Mouse (Mus musculus) hindbrain, embryonic 15.5 days (tissue): Measurements from ENCODE around the gene Nudt22. TPM values are rescaled to one million over a fixed set of nuclear protein-coding genes. Genes with fewer than 3 reads are reported as not detected.

ENCODE experiments used
- ATAC-seq: fragments of 200-750 bp; cut with Nextera tagmentation; 2 replicates; pipeline ENCODE4 v1.8.0; 2017; ENCODE audit warnings: low read depth, moderate number of reproducible peaks, moderate TSS enrichment; ENCODE audit not compliant: low FRiP score
- H3K27ac ChIP-seq: fragments of 300-500 bp; sonication (generic); replicated peaks from 2 replicates; pipeline ENCODE4 v1.5.1; 2015; ENCODE audit warnings: mild to moderate bottlenecking, inconsistent platforms
- H3K27me3 ChIP-seq: fragments of 300-500 bp; sonication (generic); 2 replicates; pipeline ENCODE4 v1.6.1; 2015; ENCODE audit warnings: control low read depth, inconsistent platforms
- H3K36me3 ChIP-seq: fragments of 300-500 bp; sonication (generic); 2 replicates; pipeline ENCODE4 v1.6.1; 2015; ENCODE audit warnings: control low read depth, inconsistent platforms
- H3K4me1 ChIP-seq: fragments of 300-500 bp; sonication (generic); replicated peaks from 2 replicates; pipeline ENCODE4 v1.6.1; 2015; ENCODE audit warnings: control low read depth, inconsistent platforms
- H3K4me2 ChIP-seq: fragments of 300-500 bp; sonication (generic); 2 replicates; pipeline ENCODE4 v1.6.1; 2015; ENCODE audit warnings: moderate library complexity, mild to moderate bottlenecking, inconsistent platforms
- H3K4me3 ChIP-seq: fragments of 300-500 bp; sonication (generic); 2 replicates; pipeline ENCODE4 v1.5.1; 2015; ENCODE audit warnings: mild to moderate bottlenecking, inconsistent platforms
- H3K9ac ChIP-seq: fragments of 300-500 bp; sonication (generic); 2 replicates; pipeline ENCODE4 v1.6.1; 2015; ENCODE audit warnings: inconsistent platforms
- H3K9me3 ChIP-seq: fragments of 300-500 bp; sonication (generic); 2 replicates; pipeline ENCODE4 v1.6.1; 2016; ENCODE audit warnings: control low read depth, inconsistent platforms
- WGBS: fragments of 180-500 bp; shearing (Covaris S2); methylation state at CpG from one replicate; pipeline ENCODE4 v1.1.7; 2015; 5-methylcytosine and 5-hydroxymethylcytosine counted together
- polyA plus RNA-seq: library from polyadenylated mRNA; unstranded; fragments of >200 nt; fragmentation: Nextera tagmentation; extraction: Ambion mirVana; gene quantifications from 2 replicates; pipeline ENCODE4 v1.2.1, GENCODE M21; 2015

The Nudt22 gene
- polyA plus RNA-seq, 1 experiment from 2014 or later, result 23.9 TPM

- H3K36me3 ChIP-seq, result no peaks in the 10 kb centered on the region
- no peak overlapping the region for H3K27ac ChIP-seq
- H3K4me2 ChIP-seq, result no peak overlapping the region
- H3K9me3 ChIP-seq, result no peaks in the 10 kb centered on the region
- H3K4me3 ChIP-seq, result no peak overlapping the region
- H3K4me1 ChIP-seq, result peaks cover 36% of the 10 kb centered on the region
- WGBS, result 84% methylated on average over 13 of the region's 13 CpGs
- H3K9ac ChIP-seq, result no peak overlapping the region
- no peak for ATAC-seq
- peaks cover 16% of the 10 kb centered on the region for H3K27me3 ChIP-seq
Observed at GRCm38 (mm10) chr19:6972247-6972917, 23.5 kb downstream of the Nudt22 start.

DNA sequence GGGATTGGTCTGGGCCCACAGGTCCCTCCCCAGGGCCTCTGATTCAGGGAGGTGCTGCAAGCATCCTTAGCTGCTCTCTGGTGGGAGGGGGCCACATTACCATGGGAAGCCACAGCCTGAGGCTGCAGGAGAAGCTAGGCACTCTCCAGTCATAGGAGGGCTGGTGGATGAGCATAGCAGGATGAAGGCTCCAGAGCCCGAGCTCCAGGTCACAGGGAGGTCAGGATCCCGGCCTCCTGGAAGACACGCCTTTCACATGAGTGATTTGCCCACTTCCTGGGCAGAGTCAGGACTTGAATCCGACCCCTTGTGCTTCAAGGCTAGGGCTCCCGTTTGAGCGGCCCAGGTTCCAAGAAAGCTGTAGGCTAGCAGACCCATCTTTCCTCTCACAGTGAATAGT lies 24.3 kb downstream of the Nudt22 start:
- WGBS, result 35% methylated on average over 6 of the region's 6 CpGs
- H3K36me3 ChIP-seq, result no peaks in the 10 kb centered on the region
- H3K4me1 ChIP-seq, result peaks cover 28% of the 10 kb centered on the region
- H3K4me3 ChIP-seq, result no peak overlapping the region
- no peaks in the 10 kb centered on the region for H3K9me3 ChIP-seq
- peaks cover 16% of the 10 kb centered on the region for H3K27me3 ChIP-seq
- no peak overlapping the region for H3K4me2 ChIP-seq
- ATAC-seq, result no peak
- no peak overlapping the region for H3K9ac ChIP-seq
- no peak overlapping the region for H3K27ac ChIP-seq

DNA sequence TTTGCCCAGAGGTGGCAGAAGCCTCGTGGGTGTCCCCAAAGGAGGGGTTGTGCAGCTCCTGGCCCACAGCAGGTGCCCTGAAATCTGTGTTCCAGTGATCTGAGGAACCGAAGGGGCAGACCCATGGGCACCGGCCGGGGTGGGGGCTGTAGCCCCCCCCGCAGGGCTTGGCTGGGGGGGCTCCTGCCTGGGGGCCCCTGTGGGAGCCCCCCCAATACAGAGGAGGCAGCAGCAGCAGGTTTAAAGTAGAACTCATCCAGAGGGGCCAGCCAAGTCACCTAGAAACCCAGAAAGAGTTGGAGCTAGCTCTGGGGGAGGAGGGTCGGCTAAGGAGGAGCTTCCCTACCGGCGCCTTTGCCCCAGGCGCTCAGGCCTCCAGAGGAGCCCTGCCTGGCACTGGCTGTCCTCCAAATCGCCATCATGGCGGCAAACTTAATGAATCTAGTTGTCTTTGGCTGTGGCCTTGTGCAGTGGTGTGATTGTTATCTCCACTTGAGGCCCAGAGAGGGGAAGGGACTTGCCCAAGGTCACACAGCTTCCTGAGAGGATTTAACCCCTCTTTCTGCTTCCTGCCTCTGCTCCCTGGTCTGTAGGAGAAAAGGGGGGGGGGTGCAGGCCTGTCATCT lies 25.3 kb downstream of the Nudt22 start:
- H3K9ac ChIP-seq, result no peak overlapping the region
- H3K27ac ChIP-seq, result no peak overlapping the region
- peaks cover 19% of the 10 kb centered on the region for H3K4me1 ChIP-seq
- 0 out of 2 replicates have a peak overlapping the region, but pooled peaks have one; percentile 38 for H3K4me3 ChIP-seq
- no peaks in the 10 kb centered on the region for H3K9me3 ChIP-seq
- 22% methylated on average over 11 of the region's 11 CpGs for WGBS
- no peak for ATAC-seq
- H3K36me3 ChIP-seq, result no peaks in the 10 kb centered on the region
- peak overlapping the region; percentile 55; the same call in 1 of the 2 replicates for H3K4me2 ChIP-seq
- H3K27me3 ChIP-seq, result peaks cover 16% of the 10 kb centered on the region

DNA sequence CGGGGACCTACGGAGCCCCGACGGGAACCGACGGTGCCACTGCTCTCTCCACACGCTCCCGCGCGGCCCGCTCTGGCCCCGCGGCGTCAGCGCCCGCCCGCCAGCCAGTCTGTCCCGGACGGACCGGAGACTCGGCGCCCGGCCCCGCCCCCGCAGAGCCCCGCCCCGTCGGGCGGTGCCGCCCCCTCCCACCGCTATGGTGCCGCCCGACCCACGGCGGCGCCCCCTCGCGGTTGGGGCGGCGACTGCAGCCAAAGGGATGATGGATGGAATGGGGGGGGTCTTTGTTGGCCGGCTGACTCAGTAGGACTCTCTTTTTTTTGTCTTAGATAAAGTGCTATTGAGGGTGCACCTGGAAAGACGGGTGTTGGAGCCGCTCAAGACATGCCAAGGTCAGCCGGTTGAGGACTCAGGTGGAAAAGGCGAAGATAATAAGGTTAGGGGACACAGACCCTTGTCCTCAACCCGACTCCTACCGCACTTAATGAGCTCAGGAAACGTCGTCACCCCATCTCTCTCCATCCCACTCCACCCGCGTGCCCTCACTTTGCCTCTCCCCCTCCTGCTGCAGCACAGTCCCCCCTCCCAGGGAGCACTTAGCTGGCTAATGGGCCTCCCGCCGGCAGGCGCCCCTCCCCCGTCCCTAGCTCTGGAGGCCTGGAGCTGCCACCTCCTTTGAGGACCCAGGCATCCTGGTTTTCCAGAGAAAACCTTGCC lies 26.1 kb downstream of the Nudt22 start:
- no peak for ATAC-seq
- no peaks in the 10 kb centered on the region for H3K36me3 ChIP-seq
- WGBS, result 1% methylated on average over 41 of the region's 55 CpGs
- no peak overlapping the region for H3K27ac ChIP-seq
- peaks cover 16% of the 10 kb centered on the region for H3K27me3 ChIP-seq
- H3K4me2 ChIP-seq, result peak overlapping the region; percentile 55
- H3K9ac ChIP-seq, result 0 out of 2 replicates have a peak overlapping the region, but pooled peaks have one; percentile 24
- peaks cover 19% of the 10 kb centered on the region for H3K4me1 ChIP-seq
- no peaks in the 10 kb centered on the region for H3K9me3 ChIP-seq
- peak overlapping the region; percentile 38 for H3K4me3 ChIP-seq

DNA sequence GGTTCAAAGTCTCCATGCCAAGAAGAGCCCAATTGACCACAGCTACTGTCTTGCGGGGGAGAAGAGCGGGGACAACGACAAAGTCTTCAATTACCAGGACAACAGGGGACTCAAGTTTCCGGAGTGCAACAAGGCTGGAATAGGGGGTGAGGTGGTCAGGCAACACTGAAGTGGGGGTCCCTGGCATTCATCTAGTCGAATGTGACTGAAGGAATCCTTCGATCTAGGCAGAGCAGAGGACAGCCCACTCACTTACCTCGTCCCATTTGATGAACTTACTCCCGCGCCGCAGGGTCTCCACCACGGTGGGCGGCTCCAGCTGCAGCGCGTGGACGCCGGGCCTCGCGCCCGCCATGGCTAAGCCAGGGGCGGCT lies 26.6 kb downstream of the Nudt22 start:
- no peaks in the 10 kb centered on the region for H3K9me3 ChIP-seq
- peak overlapping the region; percentile 38 for H3K4me3 ChIP-seq
- peaks cover 19% of the 10 kb centered on the region for H3K4me1 ChIP-seq
- peaks cover 16% of the 10 kb centered on the region for H3K27me3 ChIP-seq
- H3K27ac ChIP-seq, result no peak overlapping the region
- H3K36me3 ChIP-seq, result no peaks in the 10 kb centered on the region
- peak overlapping the region; percentile 55 for H3K4me2 ChIP-seq
- 0 out of 2 replicates have a peak overlapping the region, but pooled peaks have one; percentile 24 for H3K9ac ChIP-seq
- 1% methylated on average over 11 of the region's 20 CpGs for WGBS
- ATAC-seq, result no peak

GRCm38 (mm10) chr19:6968491-6969271 lies 27.2 kb downstream of the Nudt22 start:
- Histone ChIP-seq H3K4me2 (peak overlapping the region; percentile 55), H3K4me1 (peaks cover 14% of the 10 kb centered on the region), H3K27ac (no peak overlapping the region), H3K4me3 (peak overlapping the region; percentile 38), H3K9ac (no peak overlapping the region), H3K9me3 (no peaks in the 10 kb centered on the region), H3K27me3 (peaks cover 16% of the 10 kb centered on the region), H3K36me3 (no peaks in the 10 kb centered on the region)
- WGBS, result 17% methylated on average over 15 of the region's 15 CpGs
- no peak for ATAC-seq

DNA sequence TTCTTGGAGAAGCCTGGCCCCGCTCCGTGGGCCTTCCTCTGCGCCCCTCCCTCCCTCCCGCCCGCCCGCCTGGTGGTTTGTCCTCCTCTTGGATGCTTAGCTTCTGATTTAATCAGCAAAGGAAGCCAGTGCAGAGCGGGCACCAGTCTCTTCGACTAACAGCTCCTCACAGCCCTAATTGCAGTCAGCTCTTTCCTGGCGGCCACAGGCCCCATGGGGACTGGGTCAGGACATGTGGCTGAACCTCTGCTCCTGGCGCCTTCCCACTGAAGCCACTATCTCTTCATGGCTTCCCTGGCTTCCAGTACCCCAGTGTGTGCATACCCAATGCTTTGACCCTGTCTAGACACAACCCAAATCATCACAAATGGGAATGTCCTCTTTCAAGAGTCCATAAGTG lies 39.5 kb downstream of the Nudt22 start:
- Histone ChIP-seq H3K27me3 (no peaks in the 10 kb centered on the region), H3K9ac (no peak overlapping the region), H3K4me2 (no peak overlapping the region), H3K36me3 (no peaks in the 10 kb centered on the region), H3K9me3 (no peaks in the 10 kb centered on the region), H3K4me3 (no peak overlapping the region), H3K27ac (no peak overlapping the region), H3K4me1 (peaks cover 14% of the 10 kb centered on the region)
- no peak for ATAC-seq
- WGBS, result 73% methylated on average over 10 of the region's 10 CpGs

DNA sequence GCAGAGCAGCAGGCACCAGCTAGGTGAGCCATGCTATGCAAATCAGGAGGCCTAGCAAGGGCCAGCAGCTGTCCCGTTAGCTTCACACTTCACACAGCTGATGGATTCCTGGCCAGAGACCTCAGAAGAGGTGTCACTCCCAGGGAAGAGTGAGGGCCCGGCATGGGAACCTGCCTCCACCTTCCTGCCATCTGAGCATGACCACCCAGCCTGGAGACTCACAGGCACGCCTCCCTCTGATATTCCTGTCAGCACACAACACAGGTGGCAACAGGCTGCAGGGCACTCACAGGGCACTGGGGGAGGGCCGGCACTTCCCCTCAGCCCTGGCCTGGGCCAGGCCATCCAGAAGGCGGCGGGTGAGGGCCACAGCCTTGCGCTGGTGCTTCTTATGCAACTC lies 40.5 kb downstream of the Nudt22 start:
- Histone ChIP-seq H3K36me3 (no peaks in the 10 kb centered on the region), H3K9ac (no peak overlapping the region), H3K9me3 (no peaks in the 10 kb centered on the region), H3K4me3 (no peak overlapping the region), H3K4me2 (no peak overlapping the region), H3K27me3 (no peaks in the 10 kb centered on the region), H3K4me1 (peaks cover 15% of the 10 kb centered on the region), H3K27ac (no peak overlapping the region)
- WGBS, result 87% methylated on average over 7 of the region's 7 CpGs
- ATAC-seq, result no peak

DNA sequence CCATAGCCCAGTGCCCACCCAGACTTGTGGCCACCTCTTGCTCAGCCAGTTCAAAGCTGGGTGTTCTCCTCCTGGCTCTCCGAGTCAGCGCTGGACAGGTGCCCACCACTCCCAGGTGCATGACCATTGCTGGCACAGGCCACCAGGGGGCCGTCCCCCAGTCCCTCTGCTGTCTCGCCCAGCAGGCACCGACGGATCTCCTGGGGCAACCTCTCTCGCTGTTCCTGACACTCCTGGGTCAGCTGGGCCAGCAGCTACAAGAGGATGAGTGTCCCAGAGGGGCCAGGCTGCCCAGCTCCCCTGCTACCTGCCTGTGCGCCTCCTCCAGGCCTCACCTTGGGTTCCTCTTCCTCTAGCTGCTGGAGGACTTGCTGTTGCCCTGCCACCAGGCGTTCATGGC lies 41.9 kb downstream of the Nudt22 start:
- WGBS, result 45% methylated on average over 9 of the region's 9 CpGs
- no peak overlapping the region for H3K9ac ChIP-seq
- peaks cover 27% of the 10 kb centered on the region for H3K4me1 ChIP-seq
- H3K27ac ChIP-seq, result no peak overlapping the region
- no peaks in the 10 kb centered on the region for H3K27me3 ChIP-seq
- no peak overlapping the region for H3K4me2 ChIP-seq
- H3K36me3 ChIP-seq, result no peaks in the 10 kb centered on the region
- no peak for ATAC-seq
- no peaks in the 10 kb centered on the region for H3K9me3 ChIP-seq
- H3K4me3 ChIP-seq, result no peak overlapping the region

GRCm38 (mm10) chr19:6952712-6953037 lies 43.2 kb downstream of the Nudt22 start:
- Histone ChIP-seq H3K4me2 (peak overlapping the region; percentile 79), H3K9me3 (no peaks in the 10 kb centered on the region), H3K27me3 (no peaks in the 10 kb centered on the region), H3K36me3 (no peaks in the 10 kb centered on the region), H3K4me3 (peak overlapping the region; percentile 61), H3K27ac (peak overlapping the region; percentile 95), H3K9ac (0 out of 2 replicates have a peak overlapping the region, but pooled peaks have one; percentile 48), H3K4me1 (peaks cover 27% of the 10 kb centered on the region)
- ATAC-seq, result no peak
- WGBS, result 31% methylated on average over 3 of the region's 3 CpGs

- Histone ChIP-seq H3K27ac (peak overlapping the region; percentile 95), H3K4me2 (peak overlapping the region; percentile 79), H3K9me3 (no peaks in the 10 kb centered on the region), H3K27me3 (no peaks in the 10 kb centered on the region), H3K9ac (peak overlapping the region; percentile 48), H3K4me3 (peak overlapping the region; percentile 61), H3K4me1 (peaks cover 27% of the 10 kb centered on the region), H3K36me3 (no peaks in the 10 kb centered on the region)
- WGBS, result 5% methylated on average over 31 of the region's 31 CpGs
- ATAC-seq, result peak; percentile 36
Observed at GRCm38 (mm10) chr19:6951994-6952711, 43.8 kb downstream of the Nudt22 start.
